Mouse (Mus musculus): ENCODE data around the gene Ctrl.

DNA sequence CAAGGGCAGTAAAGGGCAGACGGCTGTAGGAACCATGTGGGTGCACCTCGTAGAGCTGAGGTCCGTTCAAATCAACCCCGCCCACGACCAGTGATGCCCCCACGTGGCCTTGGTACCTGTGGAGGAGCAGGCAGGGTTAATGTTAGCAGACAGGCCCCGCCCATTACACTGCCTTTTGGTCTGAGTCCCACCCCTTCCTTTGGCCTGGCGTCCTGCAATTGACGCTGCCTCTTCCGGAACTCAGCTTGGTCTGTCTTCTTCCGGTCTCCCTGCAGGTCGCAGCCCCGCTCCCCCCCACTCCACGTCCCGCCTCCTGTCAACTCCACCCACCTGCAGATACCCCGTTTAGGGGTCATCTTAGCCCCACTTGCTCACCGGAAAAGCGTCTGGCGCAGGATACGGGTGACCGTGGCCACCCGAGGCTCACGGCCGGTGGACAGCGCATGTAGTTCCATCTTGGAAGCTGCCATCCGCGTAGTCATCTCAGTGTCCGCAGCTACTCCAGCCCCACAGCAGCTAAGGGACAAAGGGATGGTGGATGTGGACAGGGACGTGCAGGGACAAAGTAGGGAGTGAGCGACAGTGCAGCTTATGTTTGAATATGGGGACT lies 3.3 kb upstream of the Ctrl start:
- TF ChIP-seq POLR2A (IDR thresholded peaks at IDR 0.05; ENCODE audit: extremely low read depth, insufficient read depth, low read length) (peak; percentile 82; the same call in 1 of the 2 replicates), CTCF (IDR thresholded peaks at IDR 0.05; ENCODE audit: low read depth, low read length) (0 out of 2 replicates have a peak, but pooled peaks have one; percentile 9)
